Mouse (Mus musculus): Measurements from ENCODE around the gene Shb.

The Shb gene

GRCm38 (mm10) chr4:45418229-45418950, 113.9 kb downstream of the Shb start:
- in situ Hi-C loops (cut with MboI; ENCODE audit: low pct_unique_long_range_greater_than_20kb in 1 of 2, low sequenced_read_pairs in 2 of 2, unreplicated experiment in 1 of 2), result loop anchor here (5.0 to 25.0 kb wide), 4 partner anchors 194 to 376 kb away; partner anchors contain the start of gene Aldh1b1 (in 2 of the 2)

DNA sequence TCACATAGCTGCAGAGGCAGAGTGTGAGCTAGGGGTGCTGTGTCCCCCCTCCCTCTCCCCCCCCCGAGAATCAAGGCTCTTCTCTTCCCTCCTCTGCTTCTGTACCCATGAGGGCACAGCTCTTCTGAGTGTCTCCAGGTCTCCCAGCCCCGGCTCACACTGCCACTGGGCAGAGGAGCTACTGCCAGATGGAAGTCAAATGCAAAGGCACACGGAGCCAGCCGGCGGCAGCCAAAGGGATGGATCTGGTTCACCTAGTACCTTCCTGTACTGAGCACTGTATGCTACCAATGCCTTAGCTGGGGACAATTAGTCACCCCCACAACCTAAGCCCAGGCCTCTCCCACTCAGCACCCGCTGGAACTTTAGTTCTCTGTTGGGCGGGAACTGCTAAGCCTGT, 116.0 kb downstream of the Shb start:
- in situ Hi-C loops (cut with MboI; ENCODE audit: low pct_unique_long_range_greater_than_20kb in 1 of 2, low sequenced_read_pairs in 2 of 2, unreplicated experiment in 1 of 2), result loop anchor here (5.0 to 25.0 kb wide), 4 partner anchors 196 to 378 kb away; partner anchors contain the start of gene Aldh1b1 (in 2 of the 2)

- in situ Hi-C loops (cut with MboI; ENCODE audit: low pct_unique_long_range_greater_than_20kb in 1 of 2, low sequenced_read_pairs in 2 of 2, unreplicated experiment in 1 of 2), result loop anchor here (10.0 to 25.0 kb wide), 3 partner anchors 201 to 381 kb away; partner anchors contain the start of gene Aldh1b1 (in 2 of the 2)
These were observed 118.5 kb downstream of the Shb start for GRCm38 (mm10) chr4:45413674-45414338.

DNA sequence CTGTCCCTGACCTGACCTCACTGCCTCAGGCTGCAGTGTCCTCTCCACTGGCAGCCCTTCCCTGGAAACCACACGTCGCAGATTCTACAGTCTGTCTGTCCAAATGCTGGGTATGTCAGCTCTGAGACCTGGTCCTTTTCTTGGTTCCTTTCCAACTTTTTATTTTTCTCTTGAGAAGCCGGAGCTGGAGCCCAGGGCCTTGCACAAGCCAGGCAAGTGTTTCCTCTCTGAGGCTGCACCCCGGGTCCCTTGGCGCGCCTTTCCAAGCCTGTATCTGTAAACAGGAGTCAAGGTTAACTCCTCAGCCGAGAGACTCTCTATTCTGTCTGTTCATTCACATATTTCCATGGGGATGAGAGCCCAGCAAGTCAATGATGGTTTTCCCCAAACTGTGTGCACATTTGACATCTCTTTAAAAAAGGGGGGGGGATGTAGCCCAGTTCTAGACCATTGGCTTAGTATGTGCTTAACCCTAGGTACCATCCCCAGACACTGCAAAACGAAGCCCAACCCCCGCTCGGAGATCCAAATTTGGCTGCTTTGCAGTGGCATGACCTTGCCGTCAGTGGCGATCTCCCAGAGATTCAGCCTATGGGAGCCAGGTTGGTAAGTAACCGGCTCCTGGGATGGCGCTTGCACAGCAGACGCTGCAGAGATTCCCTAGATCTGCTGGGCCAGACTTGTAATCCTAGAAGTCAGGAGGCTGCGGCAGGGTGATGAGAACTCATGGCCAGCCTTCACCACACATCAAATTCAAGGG, 119.7 kb downstream of the Shb start:
- in situ Hi-C loops (cut with MboI; ENCODE audit: low pct_unique_long_range_greater_than_20kb in 1 of 2, low sequenced_read_pairs in 2 of 2, unreplicated experiment in 1 of 2), result loop anchor here (10.0 to 25.0 kb wide), 3 partner anchors 202 to 382 kb away; partner anchors contain the start of gene Aldh1b1 (in 2 of the 2)

- in situ Hi-C loops (cut with MboI; ENCODE audit: low pct_unique_long_range_greater_than_20kb in 1 of 2, low sequenced_read_pairs in 2 of 2, unreplicated experiment in 1 of 2), result loop anchor here (10.0 to 25.0 kb wide), 3 partner anchors 204 to 384 kb away; partner anchors contain the start of gene Aldh1b1 (in 2 of the 2)
These were observed 121.0 kb downstream of the Shb start for GRCm38 (mm10) chr4:45411181-45411790.

GRCm38 (mm10) chr4:45409270-45409669, 123.0 kb downstream of the Shb start:
- in situ Hi-C loops (cut with MboI; ENCODE audit: low pct_unique_long_range_greater_than_20kb in 1 of 2, low sequenced_read_pairs in 2 of 2, unreplicated experiment in 1 of 2), result loop anchor here in 1 of 2 experiments (25.0 kb wide), 1 partner anchor 378 kb away; the partner anchor contains the start of gene Aldh1b1

GRCm38 (mm10) chr4:45408427-45409132, 123.7 kb downstream of the Shb start, which contains the start of gene Slc25a51:
Gene Slc25a51, minus strand, starts transcription at chr4:45408766.
- in situ Hi-C loops (cut with MboI; ENCODE audit: low pct_unique_long_range_greater_than_20kb in 1 of 2, low sequenced_read_pairs in 2 of 2, unreplicated experiment in 1 of 2), result loop anchor here in 1 of 2 experiments (25.0 kb wide), 1 partner anchor 379 kb away; the partner anchor contains the start of gene Aldh1b1

DNA sequence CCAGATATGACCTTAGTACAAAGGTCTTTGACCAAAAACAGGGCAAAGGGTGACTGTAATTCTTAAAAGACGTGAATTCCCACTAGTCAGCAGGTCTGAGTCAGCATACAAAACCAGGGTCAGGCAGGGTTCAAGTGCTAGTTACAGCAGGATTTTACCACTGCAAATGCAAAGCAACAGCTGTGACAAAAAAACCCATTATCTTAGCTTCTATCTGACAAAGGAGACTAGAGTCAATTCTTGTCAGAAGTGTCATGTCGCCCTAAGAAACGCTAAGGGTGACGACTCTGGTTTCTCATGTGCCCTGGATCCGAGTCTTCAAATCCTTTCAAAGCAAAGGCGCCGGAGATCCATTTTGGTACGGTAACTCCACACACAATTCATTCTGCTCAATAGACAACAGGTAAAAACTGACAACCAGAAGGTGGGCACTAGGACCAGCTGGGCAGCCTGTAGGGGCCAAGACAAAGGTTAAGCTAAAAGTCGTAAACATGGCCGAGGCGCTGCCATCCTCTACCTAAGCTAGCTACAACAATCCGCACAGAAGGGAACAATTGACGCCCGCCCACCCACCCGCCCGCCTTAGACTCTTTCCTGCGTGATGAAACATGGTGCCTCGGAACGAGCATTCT, 124.5 kb downstream of the Shb start:
- in situ Hi-C loops (cut with MboI; ENCODE audit: low pct_unique_long_range_greater_than_20kb in 1 of 2, low sequenced_read_pairs in 2 of 2, unreplicated experiment in 1 of 2), result loop anchor here in 1 of 2 experiments (25.0 kb wide), 1 partner anchor 379 kb away; the partner anchor contains the start of gene Aldh1b1

- in situ Hi-C loops (cut with MboI; ENCODE audit: low pct_unique_long_range_greater_than_20kb in 1 of 2, low sequenced_read_pairs in 2 of 2, unreplicated experiment in 1 of 2), result loop anchor here in 1 of 2 experiments (25.0 kb wide), 1 partner anchor 380 kb away; the partner anchor contains the start of gene Aldh1b1
These were observed 125.1 kb downstream of the Shb start for GRCm38 (mm10) chr4:45407001-45407702.

GRCm38 (mm10) chr4:45406397-45406796, 125.9 kb downstream of the Shb start:
- in situ Hi-C loops (cut with MboI; ENCODE audit: low pct_unique_long_range_greater_than_20kb in 1 of 2, low sequenced_read_pairs in 2 of 2, unreplicated experiment in 1 of 2), result loop anchor here in 1 of 2 experiments (25.0 kb wide), 1 partner anchor 381 kb away; the partner anchor contains the start of gene Aldh1b1

- in situ Hi-C loops (cut with MboI; ENCODE audit: low pct_unique_long_range_greater_than_20kb in 1 of 2, low sequenced_read_pairs in 2 of 2, unreplicated experiment in 1 of 2), result loop anchor here in 1 of 2 experiments (25.0 kb wide), 1 partner anchor 382 kb away; the partner anchor contains the start of gene Aldh1b1
These were observed 127.0 kb downstream of the Shb start for GRCm38 (mm10) chr4:45405315-45405714.

DNA sequence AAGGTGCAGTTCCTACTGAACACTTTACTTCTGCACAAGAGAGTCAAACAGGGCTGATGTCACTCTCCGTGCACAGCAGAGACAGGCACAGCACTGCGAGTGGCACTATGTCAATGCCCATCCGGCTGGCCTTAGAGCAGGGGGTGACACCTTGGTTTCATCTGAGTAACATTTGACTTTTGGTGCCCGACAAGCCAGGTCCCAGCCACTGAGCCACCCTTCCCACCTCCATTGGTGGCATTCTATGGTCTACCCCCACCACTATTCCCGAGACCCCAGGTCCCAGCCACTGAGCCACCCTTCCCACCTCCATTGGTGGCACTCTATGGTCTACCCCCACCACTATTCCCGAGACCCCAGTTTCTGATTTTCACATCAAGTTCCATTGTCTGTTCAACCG, 128.2 kb downstream of the Shb start:
- in situ Hi-C loops (cut with MboI; ENCODE audit: low pct_unique_long_range_greater_than_20kb in 1 of 2, low sequenced_read_pairs in 2 of 2, unreplicated experiment in 1 of 2), result loop anchor here in 1 of 2 experiments (25.0 kb wide), 1 partner anchor 383 kb away; the partner anchor contains the start of gene Aldh1b1

- in situ Hi-C loops (cut with MboI; ENCODE audit: low pct_unique_long_range_greater_than_20kb in 1 of 2, low sequenced_read_pairs in 2 of 2, unreplicated experiment in 1 of 2), result loop anchor here in 1 of 2 experiments (25.0 kb wide), 1 partner anchor 384 kb away; the partner anchor contains the start of gene Aldh1b1
These were observed 128.8 kb downstream of the Shb start for GRCm38 (mm10) chr4:45403499-45403878.

DNA sequence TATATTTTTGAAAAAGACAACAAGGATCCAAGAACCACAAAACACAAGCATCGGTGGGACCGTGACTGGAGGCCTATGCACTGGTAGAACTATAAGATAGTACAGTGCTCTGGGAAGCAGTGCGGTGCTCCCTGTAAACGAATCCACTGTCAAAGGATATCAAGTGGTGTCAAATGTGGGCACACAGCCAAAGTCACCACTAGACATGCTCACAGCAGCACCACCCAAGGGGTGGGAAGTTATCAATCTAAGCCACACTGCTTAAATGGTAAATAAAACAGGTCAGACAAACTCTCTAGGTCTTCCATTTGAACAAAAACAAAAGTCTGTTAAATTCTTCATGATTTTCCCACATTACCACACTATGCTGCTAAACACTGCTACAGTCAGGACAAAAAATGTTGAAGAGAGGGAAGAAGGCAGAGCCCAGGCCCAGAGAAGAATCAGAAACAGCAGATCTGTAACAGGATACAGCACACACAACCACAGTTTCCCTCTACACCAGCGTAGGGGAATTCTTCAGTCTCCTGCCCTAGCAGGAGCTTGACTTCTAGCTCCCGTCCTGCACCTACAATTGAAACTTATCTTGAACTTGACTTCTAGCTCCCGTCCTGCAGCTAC, 129.3 kb downstream of the Shb start:
- in situ Hi-C loops (cut with MboI; ENCODE audit: low pct_unique_long_range_greater_than_20kb in 1 of 2, low sequenced_read_pairs in 2 of 2, unreplicated experiment in 1 of 2), result loop anchor here in 1 of 2 experiments (25.0 kb wide), 1 partner anchor 384 kb away; the partner anchor contains the start of gene Aldh1b1

DNA sequence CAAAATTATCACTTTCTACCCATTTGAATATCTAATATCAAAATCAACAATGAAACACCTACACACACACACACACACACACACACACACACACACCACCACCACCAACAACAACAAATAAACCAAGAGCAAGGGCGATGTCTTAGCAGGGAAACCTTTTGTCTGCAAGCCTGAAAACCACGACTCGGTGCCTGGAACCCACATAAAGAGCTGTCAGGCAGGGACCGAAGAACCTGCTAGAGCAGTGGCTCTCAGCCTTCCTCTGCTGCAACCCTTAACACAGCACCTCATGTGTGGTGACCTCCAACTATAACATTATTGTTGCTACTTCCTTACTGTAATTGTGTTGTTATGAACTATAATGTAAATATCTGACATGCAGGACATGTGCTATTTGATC, 130.0 kb downstream of the Shb start:
- in situ Hi-C loops (cut with MboI; ENCODE audit: low pct_unique_long_range_greater_than_20kb in 1 of 2, low sequenced_read_pairs in 2 of 2, unreplicated experiment in 1 of 2), result loop anchor here in 1 of 2 experiments (25.0 kb wide), 1 partner anchor 385 kb away; the partner anchor contains the start of gene Aldh1b1
